Mouse (Mus musculus): Measurements from ENCODE around the gene Rhoa.

The Rhoa gene

DNA sequence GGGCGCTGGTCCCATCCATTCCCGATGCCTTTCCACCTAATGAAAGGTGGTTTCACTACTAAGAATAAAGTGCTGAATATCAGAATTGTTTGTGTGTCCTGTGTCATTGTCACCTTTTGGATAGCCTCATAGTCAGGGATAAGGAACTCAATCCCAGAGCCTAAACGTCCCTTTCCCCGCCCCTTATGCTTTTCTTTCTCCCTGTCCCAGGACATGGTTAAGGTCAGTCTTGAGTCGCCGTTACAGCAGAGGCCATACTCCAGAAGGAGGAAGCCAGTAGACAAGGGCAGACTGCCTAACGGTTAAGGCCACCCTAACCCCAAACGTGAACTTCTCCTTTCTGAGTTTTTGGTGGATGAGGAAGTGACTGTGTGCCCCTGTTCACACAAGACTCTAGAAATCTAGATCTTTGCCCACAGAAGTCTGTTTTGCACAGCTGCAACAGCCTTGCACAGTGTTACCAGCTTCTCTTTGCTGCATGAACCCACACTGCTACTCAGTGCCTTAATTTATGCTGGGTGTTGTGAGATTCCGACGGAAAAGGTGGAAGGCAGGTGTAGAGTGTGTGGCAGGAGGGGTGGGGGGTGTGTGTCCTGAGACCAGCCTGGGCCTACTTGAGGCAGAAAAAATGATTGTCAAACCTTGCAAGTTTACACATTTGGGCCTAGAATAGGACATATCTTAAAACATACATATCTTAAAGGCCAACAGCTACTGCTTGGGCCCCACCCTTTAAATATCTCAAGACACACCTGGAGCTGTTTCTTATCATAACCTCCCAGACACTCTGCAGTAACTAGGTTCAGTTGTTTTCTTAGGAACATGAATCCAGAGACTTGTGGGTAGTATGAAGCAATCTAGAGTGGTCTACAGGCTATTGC, 34.6 kb downstream of the Rhoa start:
- in situ Hi-C loops (cut with MboI, MseI): no loop called here

DNA sequence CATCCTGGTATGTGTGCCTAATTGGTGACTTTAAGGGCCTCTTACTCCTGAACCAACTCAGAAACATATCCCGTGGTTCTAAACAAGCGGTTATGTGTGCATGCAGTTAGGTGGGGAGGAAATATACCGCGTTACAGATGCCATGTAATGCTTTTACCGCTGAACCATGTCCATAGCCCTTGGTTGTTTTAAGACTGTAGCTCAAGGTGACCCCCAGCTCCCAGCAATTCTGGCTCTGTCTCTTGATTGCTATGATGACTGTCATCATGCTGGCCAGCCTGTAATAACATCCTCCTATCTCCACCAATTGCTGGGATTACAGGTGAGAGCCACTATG, 35.2 kb downstream of the Rhoa start:
- in situ Hi-C loops (cut with MboI, MseI): no loop called here

- in situ Hi-C loops (cut with MboI, MseI): no loop called here
Measured at GRCm38 (mm10) chr9:108341801-108342200, 35.9 kb downstream of the Rhoa start.

DNA sequence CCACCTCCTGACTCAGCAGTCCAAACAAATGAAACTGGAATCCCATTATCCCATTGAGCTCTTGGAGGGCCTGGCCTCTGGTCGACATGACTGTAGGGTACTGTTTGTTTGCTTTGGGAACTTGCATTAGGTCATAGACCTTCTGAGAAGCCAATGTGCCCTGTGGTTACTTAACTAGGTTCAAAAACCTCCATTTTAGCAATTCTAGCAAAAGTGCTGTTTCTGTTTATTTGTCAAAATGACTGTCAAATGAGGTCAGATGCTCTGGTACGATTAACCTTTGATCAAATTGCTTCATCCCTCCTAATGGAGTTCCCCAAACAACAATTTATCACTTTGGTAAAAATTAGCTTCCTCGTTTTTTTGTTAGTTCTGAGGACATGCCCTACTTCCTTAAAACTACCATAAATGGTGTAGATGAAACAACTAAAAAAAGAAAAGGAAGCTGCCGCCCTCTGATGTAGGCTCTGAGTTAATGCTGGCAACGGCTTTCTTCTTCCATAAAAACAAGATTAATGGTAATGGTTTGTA, 36.4 kb downstream of the Rhoa start:
- in situ Hi-C loops (cut with MboI, MseI): no loop called here

GRCm38 (mm10) chr9:108343331-108343730, 37.4 kb downstream of the Rhoa start:
- in situ Hi-C loops (cut with MboI, MseI): no loop called here

- in situ Hi-C loops (cut with MboI, MseI): no loop called here
Measured at GRCm38 (mm10) chr9:108343835-108344234, 37.9 kb downstream of the Rhoa start.

GRCm38 (mm10) chr9:108344471-108344870, 38.5 kb downstream of the Rhoa start:
- in situ Hi-C loops (cut with MboI, MseI): no loop called here

DNA sequence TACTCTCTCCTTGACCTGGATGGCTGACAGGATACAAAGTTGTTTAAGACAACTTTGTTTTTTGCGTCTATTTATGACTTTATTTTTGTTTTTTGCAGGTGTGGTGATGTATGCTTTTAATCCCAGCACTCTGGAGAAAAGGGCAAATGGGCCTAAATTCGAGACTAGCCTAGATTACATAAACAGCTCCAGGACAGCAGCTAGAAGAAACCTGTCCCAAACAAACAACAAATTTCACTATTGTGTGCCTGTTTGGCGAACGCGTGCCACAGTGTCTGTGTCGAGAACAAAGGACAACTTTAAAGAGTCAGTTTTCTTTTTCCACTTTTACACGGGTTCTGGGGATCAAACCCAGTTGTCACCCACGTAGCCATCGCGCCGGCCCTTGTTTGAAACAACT, 41.1 kb downstream of the Rhoa start:
- in situ Hi-C loops (cut with MboI, MseI): no loop called here

GRCm38 (mm10) chr9:108347540-108348289, 41.8 kb downstream of the Rhoa start, which contains the start of gene Usp4:
Gene Usp4 (plus strand): TSS chr9:108347853.
- in situ Hi-C loops (cut with MboI, MseI): no loop called here

DNA sequence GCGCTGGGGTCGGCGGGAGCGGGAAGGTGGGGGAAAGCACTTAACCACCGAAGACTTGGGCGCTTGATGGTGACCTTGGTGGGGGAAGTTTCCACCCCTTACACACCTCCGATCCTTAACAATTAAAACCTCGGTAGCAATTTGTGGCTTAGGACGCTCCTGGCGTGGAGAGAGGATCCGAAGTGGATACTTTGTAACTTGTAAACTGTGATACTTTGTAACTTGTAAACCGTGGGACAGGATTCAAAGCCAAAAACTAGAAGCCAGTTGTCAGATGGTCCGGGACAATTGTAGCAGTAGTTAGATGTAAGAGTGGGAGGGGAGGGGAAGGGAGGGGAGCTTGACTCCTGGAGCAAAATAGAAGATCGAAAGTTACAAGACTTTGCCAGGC, 42.4 kb downstream of the Rhoa start:
- in situ Hi-C loops (cut with MboI, MseI): no loop called here

DNA sequence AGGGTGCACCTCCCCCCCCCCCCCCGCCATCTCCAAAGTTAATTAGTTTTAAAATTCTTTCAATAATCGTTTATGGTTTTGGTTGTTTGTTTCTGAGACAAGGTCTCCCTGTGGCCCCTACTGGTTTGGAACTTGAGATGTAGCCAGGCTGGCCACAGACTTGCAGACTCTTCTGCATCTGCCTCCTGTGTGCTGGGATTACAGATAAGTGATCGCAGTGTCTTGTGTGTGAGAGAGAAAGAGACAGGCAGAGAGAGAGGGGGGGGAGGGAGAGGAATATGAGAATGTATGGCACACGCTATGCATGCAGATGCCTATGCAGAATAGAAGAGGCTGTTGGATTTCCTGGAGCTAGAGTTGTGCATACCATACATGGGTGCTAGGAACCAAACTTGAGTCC, 43.8 kb downstream of the Rhoa start:
- in situ Hi-C loops (cut with MboI, MseI): no loop called here

- in situ Hi-C loops (cut with MboI, MseI): no loop called here
Measured at GRCm38 (mm10) chr9:108378234-108378633, 72.3 kb downstream of the Rhoa start.

- in situ Hi-C loops (cut with MboI, MseI): no loop called here
Measured at GRCm38 (mm10) chr9:108378736-108379135, 72.8 kb downstream of the Rhoa start.

DNA sequence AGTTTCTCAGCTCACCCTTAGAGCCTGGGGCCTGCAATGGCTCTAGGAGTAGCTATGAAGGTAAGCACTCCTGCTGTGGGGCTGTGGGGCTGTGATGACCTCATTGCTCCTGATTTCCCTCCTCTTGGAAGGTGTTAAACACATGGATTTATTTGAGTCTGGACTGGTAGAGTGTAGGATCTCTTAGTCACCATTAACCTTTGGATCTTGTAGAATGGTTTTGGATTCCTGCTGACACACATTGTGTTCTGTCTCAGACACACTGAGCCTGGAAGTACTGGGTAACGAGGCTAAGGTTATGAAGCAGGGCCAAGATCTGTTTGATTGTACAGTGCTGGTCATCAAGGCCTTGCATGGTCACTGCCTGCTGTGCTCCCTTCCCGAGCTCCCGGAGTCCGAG, 73.4 kb downstream of the Rhoa start:
- in situ Hi-C loops (cut with MboI, MseI): no loop called here

DNA sequence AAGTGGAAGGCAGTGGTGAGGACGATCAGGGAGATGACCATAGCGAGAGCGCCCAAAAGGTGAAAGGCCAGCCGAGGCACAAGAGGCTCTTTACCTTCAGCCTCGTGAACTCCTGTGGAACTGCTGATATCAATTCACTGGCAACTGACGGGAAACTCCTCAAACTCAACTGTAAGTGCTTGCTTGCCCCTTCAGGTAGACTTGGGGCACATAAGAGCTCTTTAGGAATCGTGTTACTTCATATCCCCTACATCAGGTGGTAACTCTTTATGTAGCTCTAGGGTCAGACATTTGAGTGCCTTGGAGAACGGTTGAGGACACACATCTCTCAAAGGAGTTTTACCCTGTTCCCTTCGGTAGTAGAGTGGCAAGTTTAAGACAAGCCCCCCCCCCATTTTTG, 75.5 kb downstream of the Rhoa start:
- in situ Hi-C loops (cut with MboI, MseI): no loop called here

DNA sequence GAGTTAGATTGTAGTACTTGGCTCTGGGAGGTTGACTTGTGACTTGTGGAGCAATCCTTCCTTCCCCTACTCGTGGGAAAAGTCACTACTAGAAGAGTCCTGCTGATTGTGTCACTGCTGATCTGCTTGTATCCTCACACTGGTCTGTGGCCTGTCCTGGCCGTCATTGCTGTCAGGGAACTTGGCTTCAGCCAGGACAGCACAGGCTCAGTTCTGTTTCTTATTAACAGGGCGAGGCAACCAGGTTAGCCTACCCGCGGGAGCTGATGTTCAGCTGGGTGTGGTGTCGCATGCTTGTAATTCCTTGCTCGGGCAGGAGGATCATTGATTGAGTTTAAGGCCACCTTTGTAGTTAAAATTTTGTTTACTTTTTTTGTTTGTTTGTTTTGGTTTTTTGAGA, 79.1 kb downstream of the Rhoa start:
- in situ Hi-C loops (cut with MboI, MseI): no loop called here

GRCm38 (mm10) chr9:108386816-108387215, 80.9 kb downstream of the Rhoa start:
- in situ Hi-C loops (cut with MboI, MseI): no loop called here

Data from T-helper 17 cell (primary cell).